In the genomic region with DNA sequence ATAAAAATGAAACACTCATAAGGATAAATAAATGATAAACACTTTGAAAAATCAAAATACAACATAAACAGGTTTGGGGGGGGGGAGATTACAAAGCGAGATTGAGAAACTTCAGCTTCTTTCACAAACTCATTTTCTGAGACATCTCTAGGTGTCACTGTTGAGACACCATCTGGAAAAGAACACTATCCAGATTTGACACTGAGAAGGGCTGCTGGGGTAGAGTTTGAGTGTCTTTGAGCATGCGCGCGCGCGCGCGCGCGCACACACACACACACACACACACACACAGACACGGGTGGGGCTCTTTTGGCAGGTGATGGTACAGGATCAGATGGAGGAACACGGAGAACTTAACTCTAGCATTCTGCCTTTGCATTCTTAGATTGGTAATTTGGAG, we compare ENCODE assay signal across 9 mouse cellular contexts.
A peak's percentile ranks its signal among the peaks of the same experiment; 100 is the strongest.
DNase-seq lines count a peak whose midpoint lies in the region.
"Had no signal": no experiment of that assay in that cellular context is flagged by ENCODE, and none has a peak within 500 bp of the region (broad histone marks: within the 10 kb centered on the region; RNA-seq: fewer than 3 reads in every experiment).

No protein-coding gene starts in this region.

- DNase-seq in cerebellum, postnatal 14 days, result peak; percentile 27 to 42
- no peak for DNase-seq in cerebellum, postnatal 4 days (ENCODE audit: low spot score in 2 of 2)
- peak; percentile 8 for DNase-seq in layer of hippocampus, adult 9-11 months
- DNase-seq in layer of hippocampus, adult 8-10 months (ENCODE audit: low spot score in 2 of 2), result no peak
- peak; percentile 10 for DNase-seq in embryo, embryonic 10 days (ENCODE audit: low spot score)
- peak; percentile 23 to 38 for DNase-seq in right cerebral cortex, adult 2 months (ENCODE audit: low spot score in 2 of 2)
- no peak for DNase-seq in gastrocnemius, postnatal 25 days
- no peak for DNase-seq in lung, postnatal 10 days
- DNase-seq: kidney, postnatal 14 days had no signal

Comparison
In these comparisons a context has a peak if more than half of its experiments do, and no peak if none do; other contexts are left out.
1. DNase-seq: peak in cerebellum, postnatal 14 days (2 of 2), layer of hippocampus, adult 9-11 months (single experiment), embryo, embryonic 10 days (single experiment) and right cerebral cortex, adult 2 months (2 of 2); none in cerebellum, postnatal 4 days (0 of 2), layer of hippocampus, adult 8-10 months (0 of 2), gastrocnemius, postnatal 25 days (single experiment) and lung, postnatal 10 days (single experiment).